Mouse (Mus musculus) lung, embryonic 15.5 days (tissue): ENCODE data around the gene Kdelr3. TPM values are rescaled to one million over a fixed set of nuclear protein-coding genes. Genes with fewer than 3 reads are reported as not detected.

Experiments used
- microRNA-seq: library from miRNA; unstranded; fragments of <30 nt; microRNA quantifications from one replicate; pipeline ENCODE4, GENCODE M21; 2016
- polyA plus RNA-seq: library from polyadenylated mRNA; unstranded; fragments of >200 nt; fragmentation: Nextera tagmentation; extraction: Ambion mirVana; gene quantifications from 2 replicates; pipeline ENCODE4 v1.2.1, GENCODE M21; 2015

The Kdelr3 gene
- polyA plus RNA-seq, 1 experiment from 2014 or later, result 89.6 TPM

Small RNAs within 50 kb of the gene (microRNA-seq; reads per million reads assigned to microRNA genes)
- not detected for gene Gm44302

Other genes with a start within 250 kb of the Kdelr3 start
- 3.1 and 4.4 TPM in 2 replicates for gene Baiap2l2, start 230.9 kb upstream of the Kdelr3 start, polyA plus RNA-seq
- 19.1 and 20.2 TPM in 2 replicates for gene Pla2g6, start 188.0 kb upstream of the Kdelr3 start, polyA plus RNA-seq
- 4.8 and 5.3 TPM in 2 replicates for gene Maff, start 169.8 kb upstream of the Kdelr3 start, polyA plus RNA-seq
- gene Tmem184b, start 112.8 kb upstream of the Kdelr3 start, polyA plus RNA-seq, result 76.4 and 76.5 TPM in 2 replicates
- gene Csnk1e, start 60.8 kb upstream of the Kdelr3 start, polyA plus RNA-seq, result 97.2 and 99.0 TPM in 2 replicates
- gene Kcnj4, start 11.2 kb upstream of the Kdelr3 start, polyA plus RNA-seq, result 0.09 TPM in 1 of 2 replicates, not detected in the other
- gene Ddx17, start 30.3 kb downstream of the Kdelr3 start, polyA plus RNA-seq, result 48.3 and 53.9 TPM in 2 replicates
- gene Dmc1, start 88.7 kb downstream of the Kdelr3 start, polyA plus RNA-seq, result 3.3 TPM in 2 replicates
- 1.6 TPM in 2 replicates for gene Fam227a, start 142.5 kb downstream of the Kdelr3 start, polyA plus RNA-seq
- gene Cby1, start 142.8 kb downstream of the Kdelr3 start, polyA plus RNA-seq, result 63.9 and 65.6 TPM in 2 replicates
- 235 and 247 TPM in 2 replicates for gene Tomm22, start 154.4 kb downstream of the Kdelr3 start, polyA plus RNA-seq
- gene Josd1, start 171.5 kb downstream of the Kdelr3 start, polyA plus RNA-seq, result 21.1 and 21.2 TPM in 2 replicates
- gene Gtpbp1, start 174.4 kb downstream of the Kdelr3 start, polyA plus RNA-seq, result 34.4 and 35.1 TPM in 2 replicates
- 8.6 and 10.1 TPM in 2 replicates for gene Sun2, start 226.1 kb downstream of the Kdelr3 start, polyA plus RNA-seq